Mouse (Mus musculus) lung, embryonic 15.5 days (tissue): ENCODE data around the gene Nradd. TPM values are rescaled to one million over a fixed set of nuclear protein-coding genes. Genes with fewer than 3 reads are reported as not detected.

Experiments used
- ATAC-seq: fragments of 200-750 bp; cut with Nextera tagmentation; 2 replicates; pipeline ENCODE4 v1.8.0; 2017; ENCODE audit warnings: moderate number of reproducible peaks, borderline replicate concordance; ENCODE audit not compliant: low FRiP score, low TSS enrichment; ENCODE audit errors: extremely low read depth
- H3K27ac ChIP-seq: fragments of 300-500 bp; sonication (generic); 2 replicates; pipeline ENCODE4 v1.5.1; 2015; ENCODE audit warnings: moderate library complexity, mild to moderate bottlenecking, inconsistent platforms
- H3K27me3 ChIP-seq: fragments of 300-500 bp; sonication (generic); 2 replicates; pipeline ENCODE4 v1.6.1; 2015; ENCODE audit warnings: inconsistent platforms
- H3K36me3 ChIP-seq: fragments of 300-500 bp; sonication (generic); 2 replicates; pipeline ENCODE4 v1.6.1; 2015; ENCODE audit warnings: inconsistent platforms
- H3K4me1 ChIP-seq: fragments of 300-500 bp; sonication (generic); 2 replicates; pipeline ENCODE4 v1.6.1; 2015; ENCODE audit warnings: inconsistent platforms
- H3K4me2 ChIP-seq: fragments of 300-500 bp; sonication (generic); 2 replicates; pipeline ENCODE4 v1.6.1; 2015; ENCODE audit warnings: inconsistent platforms, mild to moderate bottlenecking, moderate library complexity
- H3K4me3 ChIP-seq: fragments of 300-500 bp; sonication (generic); 2 replicates; pipeline ENCODE4 v1.5.1; 2015; ENCODE audit warnings: mild to moderate bottlenecking, inconsistent platforms
- H3K9ac ChIP-seq: fragments of 300-500 bp; sonication (generic); 2 replicates; pipeline ENCODE4 v1.6.1; 2015; ENCODE audit warnings: inconsistent platforms
- H3K9me3 ChIP-seq: fragments of 300-500 bp; sonication (generic); 2 replicates; pipeline ENCODE4 v1.6.1; 2016; ENCODE audit warnings: inconsistent platforms
- WGBS: fragments of 180-500 bp; shearing (Covaris S2); methylation state at CpG from one replicate; pipeline ENCODE4 v1.1.7; 2015; 5-methylcytosine and 5-hydroxymethylcytosine counted together
- polyA plus RNA-seq: library from polyadenylated mRNA; unstranded; fragments of >200 nt; fragmentation: Nextera tagmentation; extraction: Ambion mirVana; gene quantifications from 2 replicates; pipeline ENCODE4 v1.2.1, GENCODE M21; 2015

The Nradd gene
- polyA plus RNA-seq, 1 experiment from 2014 or later = 55.6 TPM

DNA sequence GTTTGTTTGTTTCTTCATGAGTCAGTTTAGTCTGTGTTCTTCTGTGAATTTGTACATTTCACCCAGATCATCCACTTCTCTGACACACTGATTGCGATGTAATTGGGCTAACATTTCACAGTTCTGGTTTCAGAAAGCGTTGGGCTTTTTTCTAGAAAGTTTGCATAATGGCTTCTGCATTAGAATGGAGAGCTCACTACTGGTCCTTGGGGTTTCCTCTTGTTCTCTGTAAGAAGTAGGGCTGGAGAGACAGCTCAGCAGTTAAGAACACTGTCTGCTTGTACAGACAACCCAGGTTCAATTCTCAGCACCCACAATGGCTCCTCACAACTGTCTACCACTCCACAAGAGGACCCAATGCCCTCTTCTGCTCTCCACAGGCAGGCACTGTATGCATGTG lies 36.0 kb upstream of the Nradd start:
- Histone ChIP-seq H3K9ac (no peak overlapping the region), H3K36me3 (no peaks in the 10 kb centered on the region), H3K27ac (no peak overlapping the region), H3K4me3 (no peak overlapping the region), H3K4me2 (no peak overlapping the region), H3K4me1 (peaks cover 17% of the 10 kb centered on the region), H3K9me3 (no peaks in the 10 kb centered on the region), H3K27me3 (no peaks in the 10 kb centered on the region)
- 77% methylated on average over 2 of the region's 2 CpGs for WGBS
- no peak for ATAC-seq

DNA sequence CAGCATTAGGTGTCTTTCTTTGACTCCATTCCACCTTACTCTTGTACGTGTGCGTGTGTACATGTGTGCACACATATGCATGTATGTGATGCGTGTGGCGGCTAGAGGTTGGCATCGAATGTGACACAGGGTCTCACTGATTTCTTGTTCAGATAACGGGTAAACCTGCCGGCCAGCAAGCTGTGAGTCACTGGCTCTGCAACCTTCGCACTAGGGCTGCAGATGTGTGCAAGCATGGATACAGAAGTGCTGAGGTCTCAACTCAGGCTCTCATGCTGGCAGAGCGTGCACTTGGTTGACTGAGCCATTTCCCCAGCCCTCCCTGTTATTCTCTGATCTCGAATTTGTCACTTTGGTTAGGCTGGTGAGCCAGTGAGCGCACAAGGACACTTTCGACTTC lies 35.3 kb upstream of the Nradd start:
- Histone ChIP-seq H3K36me3 (no peaks in the 10 kb centered on the region), H3K4me1 (peaks cover 20% of the 10 kb centered on the region), H3K4me2 (no peak overlapping the region), H3K27me3 (no peaks in the 10 kb centered on the region), H3K27ac (no peak overlapping the region), H3K9me3 (no peaks in the 10 kb centered on the region), H3K9ac (no peak overlapping the region), H3K4me3 (no peak overlapping the region)
- 86% methylated on average over 12 of the region's 12 CpGs for WGBS
- ATAC-seq = no peak

DNA sequence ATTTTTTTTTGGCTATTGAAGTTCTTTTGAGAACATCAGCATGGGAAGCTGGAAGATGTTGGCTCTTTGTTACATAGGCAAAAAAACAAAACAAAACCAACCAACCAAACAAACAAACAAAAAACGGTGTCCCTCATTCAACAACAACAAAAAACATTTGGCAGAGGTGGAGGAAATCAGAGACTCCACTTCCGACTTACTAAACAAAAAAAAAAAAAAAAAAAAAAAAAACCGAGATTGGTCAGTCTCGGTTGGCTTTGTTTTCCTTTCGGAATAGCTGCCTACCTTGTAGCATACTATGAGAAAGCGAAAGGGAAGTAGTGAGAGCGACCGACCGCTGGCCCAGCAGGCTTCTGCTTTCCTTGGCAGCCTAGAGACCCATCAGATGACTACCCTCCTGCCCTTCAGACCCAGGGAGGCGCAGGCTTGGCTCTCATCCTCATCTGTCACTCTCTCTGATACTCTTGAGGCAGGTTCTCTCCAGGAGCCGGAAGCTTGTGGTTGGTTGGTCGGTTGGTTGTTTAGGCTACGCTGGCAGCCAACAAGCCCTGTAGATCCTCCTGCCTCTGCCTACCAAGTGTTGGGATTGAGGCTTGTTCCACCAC lies 33.3 kb upstream of the Nradd start:
- no peak overlapping the region for H3K27ac ChIP-seq
- H3K4me1 ChIP-seq = peaks cover 36% of the 10 kb centered on the region
- H3K9me3 ChIP-seq = no peaks in the 10 kb centered on the region
- 69% methylated on average over 13 of the region's 13 CpGs for WGBS
- peak overlapping the region; percentile 59 for H3K4me2 ChIP-seq
- no peak for ATAC-seq
- no peaks in the 10 kb centered on the region for H3K36me3 ChIP-seq
- peaks cover 13% of the 10 kb centered on the region for H3K27me3 ChIP-seq
- H3K4me3 ChIP-seq = peak overlapping the region; percentile 83
- no peak overlapping the region; the same call in 1 of the 2 replicates for H3K9ac ChIP-seq

DNA sequence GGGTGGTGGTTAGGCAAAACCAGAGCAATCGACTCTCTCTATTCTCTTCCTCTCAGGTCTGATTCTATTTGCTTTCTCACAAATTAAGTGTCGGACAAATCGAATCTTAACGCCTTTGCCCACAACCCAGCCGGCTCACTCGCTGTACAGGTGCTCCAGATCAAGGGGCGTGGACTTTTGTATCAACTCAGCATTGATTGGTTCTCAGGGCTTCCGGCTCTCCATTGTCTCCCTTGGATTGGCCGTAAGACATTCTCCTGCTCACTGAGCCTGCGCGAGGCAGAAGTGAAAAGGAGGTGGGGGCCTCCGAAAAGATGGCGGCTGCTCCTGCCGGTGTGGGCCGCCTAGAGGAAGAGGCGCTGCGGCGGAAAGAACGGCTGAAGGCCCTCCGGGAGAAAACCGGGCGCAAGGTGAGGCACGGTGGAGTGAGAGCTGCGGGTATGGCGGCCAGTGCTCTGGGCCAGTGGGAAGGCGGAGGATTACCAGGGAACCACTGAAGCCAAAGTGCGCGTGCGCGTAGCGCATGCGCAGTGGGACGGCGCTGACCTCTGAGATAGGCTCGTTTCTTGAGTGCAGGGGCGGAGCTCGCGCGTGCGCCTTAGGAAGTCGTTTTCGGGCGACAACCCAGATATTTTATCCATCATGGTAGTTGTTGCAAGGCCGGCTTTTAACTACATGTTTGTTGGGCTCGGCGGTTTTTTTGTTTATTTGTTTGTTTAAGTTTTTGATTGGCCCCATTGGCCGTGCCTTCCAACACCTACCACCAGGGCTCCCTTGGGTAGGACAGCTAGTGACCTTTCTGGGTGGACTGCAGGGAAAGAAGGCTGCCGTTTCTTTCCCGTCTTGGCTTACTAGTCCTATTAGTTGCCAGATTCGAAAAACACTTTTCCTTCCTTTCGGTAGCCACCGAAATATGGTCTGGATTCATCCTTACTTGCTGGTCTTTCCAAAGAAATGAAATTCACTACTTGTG lies 32.3 kb upstream of the Nradd start, which contains the start of gene Ccdc12:
Gene Ccdc12, plus strand, starts transcription at position 255 of the 973 bp plus-strand sequence.
- Histone ChIP-seq H3K4me3 (peak within 1 kb of the TSS; percentile 83), H3K36me3 (no peaks in the 10 kb centered on the region), H3K27me3 (peaks cover 22% of the 10 kb centered on the region), H3K4me2 (peak within 1 kb of the TSS; percentile 67), H3K27ac (peak within 1 kb of the TSS; percentile 94), H3K9ac (peak within 1 kb of the TSS; percentile 85), H3K4me1 (peaks cover 46% of the 10 kb centered on the region), H3K9me3 (no peaks in the 10 kb centered on the region)
- WGBS = under 1% methylated on average over 52 of the region's 52 CpGs
- peak; percentile 85 for ATAC-seq

DNA sequence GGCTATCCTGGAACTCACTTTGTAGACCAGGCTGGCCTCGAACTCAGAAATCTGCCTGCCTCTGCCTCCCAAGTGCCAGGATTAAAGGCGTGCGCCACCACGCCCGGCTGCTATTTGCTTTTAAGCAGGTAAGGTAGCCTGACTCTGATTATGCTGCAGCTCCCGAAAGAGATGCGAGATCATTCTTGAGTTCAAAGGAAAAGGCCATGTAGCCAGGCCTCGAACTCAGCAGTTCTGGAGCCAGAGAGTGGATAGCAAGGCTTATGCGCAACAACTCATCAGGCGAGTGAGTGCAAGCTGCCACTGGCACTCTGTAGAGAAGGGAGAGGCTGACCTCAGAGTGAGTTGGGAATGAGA lies 31.4 kb upstream of the Nradd start:
- peaks cover 45% of the 10 kb centered on the region for H3K4me1 ChIP-seq
- peak overlapping the region; percentile 67 for H3K4me2 ChIP-seq
- peak overlapping the region; percentile 94 for H3K27ac ChIP-seq
- ATAC-seq = no peak
- no peaks in the 10 kb centered on the region for H3K9me3 ChIP-seq
- peaks cover 24% of the 10 kb centered on the region for H3K27me3 ChIP-seq
- peak overlapping the region; percentile 83 for H3K4me3 ChIP-seq
- WGBS = 76% methylated on average over 10 of the region's 10 CpGs
- peak overlapping the region; percentile 22; the same call in 1 of the 2 replicates for H3K9ac ChIP-seq
- no peaks in the 10 kb centered on the region for H3K36me3 ChIP-seq

DNA sequence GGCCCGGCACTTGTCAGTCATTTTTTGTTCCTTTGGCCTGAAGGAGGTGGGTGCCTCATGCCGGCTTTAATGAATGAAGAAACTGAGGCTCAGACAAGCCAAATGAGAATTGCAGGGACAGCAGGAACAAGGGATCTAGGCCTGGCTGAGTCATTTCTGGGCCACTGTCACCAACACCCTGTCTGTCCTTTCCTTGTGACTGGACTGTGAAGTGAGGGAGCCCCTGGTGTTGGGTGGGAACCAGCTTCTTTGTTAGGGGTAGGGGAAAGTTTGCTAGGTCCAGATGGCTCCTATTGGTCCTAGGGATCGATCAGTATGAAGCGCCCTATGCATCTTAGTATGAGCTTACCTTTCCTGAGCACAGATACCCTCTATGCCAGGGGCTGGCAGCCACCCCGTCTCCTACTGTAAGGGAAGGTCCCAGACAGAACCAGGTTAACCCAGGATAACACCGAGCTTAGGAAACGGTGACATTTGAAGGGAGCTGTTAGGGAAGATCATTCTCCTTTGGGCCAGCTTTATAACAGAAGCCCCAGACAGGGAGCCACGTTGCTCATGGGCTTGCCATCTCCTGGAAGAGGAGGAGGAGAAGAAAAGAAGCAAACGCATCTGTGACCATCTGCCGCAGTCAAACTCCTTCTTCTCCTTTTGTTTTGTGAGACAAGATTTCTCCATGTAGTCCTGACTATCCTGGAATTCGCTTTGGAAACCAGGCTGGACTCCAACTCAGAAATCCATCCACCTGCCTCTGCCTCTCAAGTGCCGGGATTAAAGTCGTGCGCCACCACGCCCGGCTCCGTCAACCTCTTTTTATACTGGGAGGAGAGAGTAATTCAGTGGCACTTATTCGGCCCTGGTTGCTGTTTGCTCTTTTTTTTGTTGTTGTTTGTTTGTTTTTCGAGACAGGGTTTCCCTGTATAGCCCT lies 30.7 kb upstream of the Nradd start:
- Histone ChIP-seq H3K9ac (no peak overlapping the region), H3K9me3 (no peaks in the 10 kb centered on the region), H3K27ac (peak overlapping the region; percentile 94), H3K27me3 (peaks cover 24% of the 10 kb centered on the region), H3K4me2 (peak overlapping the region; percentile 97), H3K4me3 (peak overlapping the region; percentile 70), H3K36me3 (no peaks in the 10 kb centered on the region), H3K4me1 (peaks cover 45% of the 10 kb centered on the region)
- WGBS = 77% methylated on average over 19 of the region's 19 CpGs
- ATAC-seq = no peak

DNA sequence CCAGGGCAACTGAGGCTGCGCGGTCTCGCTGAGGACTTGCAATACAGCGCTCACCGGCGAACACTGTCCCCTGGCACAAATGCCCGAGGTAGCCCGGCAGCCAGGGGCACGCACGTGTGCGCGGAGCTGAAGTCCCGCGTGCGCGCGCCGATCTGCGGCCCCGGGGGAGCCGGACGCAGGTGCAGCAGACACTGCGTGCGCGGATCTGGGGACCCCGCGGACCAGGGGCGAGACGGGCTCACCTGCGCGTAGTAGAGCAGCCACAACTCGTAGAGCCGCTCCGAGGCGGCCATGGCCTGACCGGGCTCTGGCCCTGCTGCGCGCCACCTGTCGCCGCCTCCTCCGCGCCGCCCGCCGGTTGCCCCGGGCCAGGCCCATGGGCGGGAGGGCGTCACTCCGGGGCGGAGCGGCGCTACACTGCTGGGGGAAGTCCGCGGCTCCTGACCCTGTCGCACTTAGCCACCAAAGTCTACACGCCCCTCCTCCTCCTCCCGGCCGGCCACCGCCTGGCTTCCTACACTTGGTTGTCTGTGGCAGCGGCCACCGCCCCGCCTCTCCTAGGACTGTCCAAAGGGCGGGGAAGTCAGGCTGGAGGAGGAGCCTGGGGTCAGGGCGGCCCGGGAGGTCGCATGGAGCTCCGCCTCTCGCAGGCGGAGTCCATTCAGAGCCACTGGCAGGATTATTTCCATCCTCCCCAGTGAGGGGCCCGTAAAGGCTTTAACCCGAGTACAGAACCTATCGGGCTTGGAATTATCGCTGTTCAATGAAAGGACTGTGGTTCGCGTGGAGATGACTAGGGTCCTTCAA lies 29.6 kb upstream of the Nradd start, which contains the start of gene Nbeal2:
Gene Nbeal2, minus strand, starts transcription at position 507 of the 807 bp plus-strand sequence.
- Histone ChIP-seq H3K4me1 (peaks cover 45% of the 10 kb centered on the region), H3K4me2 (peak within 1 kb of the TSS; percentile 97), H3K4me3 (peak within 1 kb of the TSS; percentile 70), H3K9me3 (no peaks in the 10 kb centered on the region), H3K9ac (peak within 1 kb of the TSS; percentile 66), H3K36me3 (no peaks in the 10 kb centered on the region), H3K27ac (peak within 1 kb of the TSS; percentile 94), H3K27me3 (peaks cover 24% of the 10 kb centered on the region)
- under 1% methylated on average over 70 of the region's 75 CpGs for WGBS
- peak; percentile 90 for ATAC-seq

DNA sequence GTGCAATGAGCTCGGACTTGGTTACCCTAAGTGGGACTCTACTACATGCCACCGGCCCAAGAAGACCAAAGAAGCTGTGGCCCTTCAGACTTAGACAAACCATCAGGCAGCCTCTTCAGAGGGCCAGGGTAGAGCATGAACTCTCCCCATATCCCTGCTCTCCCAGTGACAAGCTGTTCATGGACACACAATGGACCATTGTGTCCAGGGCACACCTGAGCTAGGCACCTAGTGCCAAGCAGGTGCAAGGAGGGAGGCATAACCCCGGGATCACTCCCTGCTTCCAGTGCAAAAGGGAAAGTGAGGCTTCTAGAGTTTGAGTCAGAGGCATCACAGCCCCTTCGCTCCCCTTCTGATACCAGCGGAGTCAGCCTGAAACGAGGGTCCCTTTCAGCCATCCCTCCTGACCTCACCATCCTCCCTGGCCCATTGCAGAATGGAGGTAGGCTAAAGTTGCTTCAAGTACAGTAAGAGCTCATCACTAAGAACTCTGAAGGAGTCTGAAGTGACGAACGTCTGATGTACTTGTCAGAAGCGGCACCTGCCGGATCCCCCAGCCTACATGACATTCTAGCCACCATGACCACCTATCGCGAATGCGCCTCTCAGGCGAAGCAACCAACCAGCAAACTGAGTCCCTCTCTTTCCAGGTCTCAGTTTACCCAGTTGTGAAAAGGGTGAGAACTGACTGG lies 28.9 kb upstream of the Nradd start:
- Histone ChIP-seq H3K36me3 (no peaks in the 10 kb centered on the region), H3K9ac (peak overlapping the region; percentile 66), H3K4me1 (peaks cover 45% of the 10 kb centered on the region), H3K4me3 (peak overlapping the region; percentile 70), H3K9me3 (no peaks in the 10 kb centered on the region), H3K27ac (peak overlapping the region; percentile 94), H3K27me3 (peaks cover 24% of the 10 kb centered on the region), H3K4me2 (peak overlapping the region; percentile 97)
- ATAC-seq = no peak
- 13% methylated on average over 14 of the region's 14 CpGs for WGBS

DNA sequence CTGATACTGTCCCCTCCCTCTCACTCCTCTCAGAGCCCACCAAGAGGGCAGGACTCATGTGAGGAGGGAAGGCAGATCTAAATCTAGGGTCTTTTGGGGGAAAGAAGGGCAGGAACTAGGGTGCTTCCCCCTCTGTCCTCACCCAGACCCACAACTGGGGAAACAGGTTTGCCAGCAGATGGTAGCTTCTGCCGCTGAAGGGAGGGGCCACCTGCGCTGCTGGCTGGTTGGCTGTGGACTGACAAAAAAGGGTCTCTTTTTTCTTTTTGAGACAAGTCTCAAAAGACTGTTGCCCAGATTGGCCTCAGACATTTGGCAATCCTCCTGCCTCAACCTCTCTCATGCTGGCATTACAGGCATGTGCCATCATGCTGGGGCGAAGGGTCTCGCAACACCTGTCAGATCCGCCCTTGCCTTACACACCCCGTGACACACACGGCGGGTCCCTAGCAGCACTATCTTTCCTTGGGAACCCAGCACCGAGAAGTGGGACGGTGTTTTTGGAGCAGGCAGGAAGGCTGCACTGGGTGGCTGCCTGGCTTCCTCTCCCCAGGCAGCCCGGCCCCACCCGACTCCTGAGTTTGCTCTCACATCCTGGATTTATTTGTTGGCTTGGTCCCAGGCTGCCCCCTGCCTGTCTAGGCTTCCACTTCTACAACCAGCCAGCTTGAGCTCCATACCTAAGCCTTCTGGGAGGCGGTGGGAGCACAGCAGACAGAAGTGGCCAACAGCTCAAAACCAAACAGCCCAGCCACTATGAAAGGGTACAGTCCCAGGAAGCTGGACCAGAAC lies 27.9 kb upstream of the Nradd start:
- H3K9ac ChIP-seq = peak overlapping the region; percentile 29
- WGBS = 20% methylated on average over 13 of the region's 13 CpGs
- no peaks in the 10 kb centered on the region for H3K36me3 ChIP-seq
- H3K27ac ChIP-seq = peak overlapping the region; percentile 94
- peaks cover 39% of the 10 kb centered on the region for H3K4me1 ChIP-seq
- H3K4me2 ChIP-seq = peak overlapping the region; percentile 97
- peaks cover 24% of the 10 kb centered on the region for H3K27me3 ChIP-seq
- no peaks in the 10 kb centered on the region for H3K9me3 ChIP-seq
- peak overlapping the region; percentile 70 for H3K4me3 ChIP-seq
- ATAC-seq = no peak

DNA sequence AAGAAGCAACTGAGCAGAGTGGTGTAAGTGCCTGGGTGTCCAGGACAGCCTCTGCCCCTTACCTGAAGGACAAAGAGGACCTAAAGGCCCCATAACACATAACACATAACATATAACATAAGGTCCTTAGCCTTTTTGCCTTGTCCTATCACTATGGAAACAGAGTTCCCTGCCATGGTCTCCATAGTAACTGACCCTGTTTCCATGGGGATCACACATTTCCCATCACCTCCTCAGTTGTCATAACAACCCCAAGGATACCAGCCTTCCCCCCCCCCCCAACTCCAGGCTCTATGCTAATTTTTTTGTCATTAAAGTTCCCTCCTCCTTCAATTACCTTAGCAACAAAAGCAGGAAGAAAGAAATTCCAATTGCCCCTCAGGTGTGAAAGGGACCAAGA lies 25.5 kb upstream of the Nradd start:
- H3K4me2 ChIP-seq = no peak overlapping the region
- H3K4me1 ChIP-seq = peaks cover 30% of the 10 kb centered on the region
- H3K9ac ChIP-seq = no peak overlapping the region
- H3K9me3 ChIP-seq = no peaks in the 10 kb centered on the region
- no peak overlapping the region for H3K27ac ChIP-seq
- H3K27me3 ChIP-seq = peaks cover 24% of the 10 kb centered on the region
- no peak overlapping the region for H3K4me3 ChIP-seq
- ATAC-seq = no peak
- no peaks in the 10 kb centered on the region for H3K36me3 ChIP-seq
